Mouse (Mus musculus) frontal cortex, postnatal 14 days (tissue): ENCODE results near the gene Scnm1.
"Not testable (repeated sequence)": the region's sequence is repeated elsewhere in the genome, so short reads cannot be mapped to it uniquely, and the experiment has no call there.

Source experiments
- DNase-seq, 2 experiments: peaks; one replicate each; pipeline ENCODE4 v3.0.0; 2022; ENCODE audit warnings: low spot score in 2 of 2

The Scnm1 gene

DNA sequence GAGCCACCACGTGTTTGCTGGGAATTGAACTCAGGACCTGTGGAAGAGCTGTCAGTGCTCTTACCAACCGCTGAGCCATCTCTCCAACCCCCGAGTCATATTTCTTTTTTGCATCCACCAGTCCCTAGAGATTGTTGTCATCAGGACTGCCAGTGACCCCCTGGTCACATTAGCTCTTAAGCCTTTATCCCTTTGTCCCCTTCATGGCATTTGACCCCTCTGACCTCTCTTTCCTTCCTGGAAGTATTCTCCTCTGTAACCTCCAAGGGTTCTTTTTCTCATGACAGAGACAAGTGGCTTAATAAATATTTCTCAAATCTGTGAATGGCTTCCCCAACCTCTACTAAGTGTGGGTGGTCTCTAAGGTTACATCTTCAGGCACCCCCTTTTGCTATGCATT, 14.1 kb upstream of the Scnm1 start:
- DNase-seq, result no peak

DNA sequence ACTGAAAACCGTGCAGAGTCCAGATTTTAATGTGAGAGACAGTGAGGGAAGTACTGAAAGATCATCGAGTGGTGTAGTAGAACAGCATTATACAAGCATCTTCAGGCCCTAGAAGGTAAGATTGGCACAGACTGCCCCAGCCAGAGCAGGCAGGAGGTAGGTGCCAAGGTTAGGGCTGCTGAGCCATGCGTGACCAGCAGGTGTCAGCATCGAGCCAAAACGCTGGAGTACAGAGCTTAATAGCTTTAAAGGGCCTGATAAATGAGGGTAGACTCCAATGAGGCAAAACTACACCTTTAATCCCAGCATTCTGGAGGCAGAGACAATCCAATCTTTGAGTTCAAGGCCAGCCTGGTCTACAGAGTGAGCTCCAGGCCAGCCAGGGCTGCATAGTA, 8.8 kb upstream of the Scnm1 start:
- DNase-seq, result peak; percentile 60 to 85

GRCm38 (mm10) chr3:95141952-95142616, 8.3 kb upstream of the Scnm1 start, which contains the start of gene Tnfaip8l2:
Tnfaip8l2 (minus strand) TSS chr3:95142360.
- no peak for DNase-seq

- no peak for DNase-seq
Observed at GRCm38 (mm10) chr3:95141474-95141873, 7.7 kb upstream of the Scnm1 start.

DNA sequence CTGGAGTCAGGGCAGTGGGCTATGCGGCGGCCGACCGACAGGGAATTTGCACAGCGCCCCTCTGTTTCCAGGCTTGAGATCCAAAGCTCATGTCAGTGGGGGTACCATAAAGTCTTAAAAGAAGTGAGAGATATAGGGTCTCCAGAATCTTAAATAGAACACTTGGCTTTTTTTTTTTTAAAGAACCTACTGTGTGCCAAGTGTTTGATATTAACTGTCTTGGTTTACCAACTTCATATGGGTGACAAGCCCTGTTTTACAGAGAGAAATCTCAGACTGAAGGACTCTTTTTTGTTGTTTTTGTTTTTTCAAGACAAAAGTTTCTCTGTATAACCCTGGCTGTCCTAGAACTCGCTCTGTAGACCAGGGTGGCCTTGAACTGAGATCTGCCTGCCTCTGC, 7.0 kb upstream of the Scnm1 start:
- no peak for DNase-seq

DNA sequence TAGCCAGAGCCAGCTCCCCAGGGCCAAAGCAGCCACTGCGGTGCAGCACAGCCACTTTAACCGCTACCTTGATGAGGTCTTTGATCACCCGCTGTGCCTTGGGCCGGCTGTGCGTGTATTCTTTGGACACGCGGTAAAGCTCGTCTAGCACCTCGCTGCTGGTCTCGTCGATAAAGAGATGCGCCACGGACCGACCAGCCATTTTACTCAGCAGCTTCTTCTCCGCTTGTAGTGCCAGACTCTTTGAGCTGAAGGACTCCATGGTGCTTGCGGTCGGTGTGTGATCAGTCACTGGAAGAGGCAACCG, 6.4 kb upstream of the Scnm1 start:
- DNase-seq, result no peak

DNA sequence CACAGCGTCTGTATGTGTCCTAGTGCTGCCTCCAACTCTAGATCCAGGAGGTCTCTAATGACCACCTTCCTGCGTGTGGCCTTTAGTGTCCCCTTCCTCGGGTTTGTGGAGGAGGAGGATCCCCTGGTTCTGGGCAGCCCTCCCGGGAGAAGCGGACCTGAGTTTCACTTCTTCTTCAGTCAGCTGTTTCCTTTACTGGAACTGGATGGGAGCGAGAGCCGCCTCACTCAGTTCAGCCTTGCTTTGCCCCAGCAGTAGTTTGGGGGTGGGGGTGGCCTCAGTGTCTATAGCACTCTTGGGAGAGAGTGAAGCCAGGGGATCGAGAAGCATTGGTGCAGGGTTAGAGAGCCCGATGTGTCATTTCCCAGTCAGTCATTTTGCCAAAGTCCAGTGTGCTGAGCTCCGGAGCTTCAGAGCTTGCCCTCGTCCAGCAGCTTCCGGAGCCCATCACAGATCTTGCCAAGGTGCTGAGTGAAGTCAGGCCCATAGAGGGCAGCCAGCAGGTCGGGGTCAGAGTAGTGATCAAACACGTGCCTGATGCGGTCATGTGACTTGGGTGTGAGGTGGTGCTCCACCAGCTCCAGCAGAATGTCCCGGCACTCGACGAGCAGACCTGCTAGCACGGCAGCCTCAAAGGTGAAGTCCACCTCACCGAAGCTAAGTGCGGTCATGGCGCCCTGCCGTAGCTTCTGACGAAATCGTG, 5.9 kb upstream of the Scnm1 start:
- no peak for DNase-seq

GRCm38 (mm10) chr3:95136336-95136735, 2.5 kb upstream of the Scnm1 start:
- no peak for DNase-seq

GRCm38 (mm10) chr3:95135433-95136052, 1.7 kb upstream of the Scnm1 start:
- DNase-seq, result no peak

DNA sequence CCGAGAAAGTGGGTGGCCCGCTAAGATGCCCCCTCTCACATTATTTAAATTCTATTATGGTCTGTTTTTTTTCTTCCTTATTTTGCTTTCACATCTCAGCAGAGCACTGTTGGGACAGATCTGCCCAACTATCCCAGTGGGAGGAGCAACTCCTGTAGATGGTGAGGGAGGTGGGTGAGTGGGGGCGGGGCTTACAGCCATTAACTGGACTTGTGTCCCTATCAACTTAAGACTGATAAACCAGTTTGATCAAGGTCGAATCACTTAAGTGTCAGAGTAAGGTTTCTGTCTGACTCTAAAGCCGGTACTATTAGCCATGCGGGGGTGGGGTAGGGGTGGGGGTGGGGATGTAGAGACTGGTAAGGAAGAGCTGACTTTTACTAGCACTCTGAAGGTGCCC, 1.2 kb upstream of the Scnm1 start:
- peak in 1 of 2 experiments; percentile 34 for DNase-seq

DNA sequence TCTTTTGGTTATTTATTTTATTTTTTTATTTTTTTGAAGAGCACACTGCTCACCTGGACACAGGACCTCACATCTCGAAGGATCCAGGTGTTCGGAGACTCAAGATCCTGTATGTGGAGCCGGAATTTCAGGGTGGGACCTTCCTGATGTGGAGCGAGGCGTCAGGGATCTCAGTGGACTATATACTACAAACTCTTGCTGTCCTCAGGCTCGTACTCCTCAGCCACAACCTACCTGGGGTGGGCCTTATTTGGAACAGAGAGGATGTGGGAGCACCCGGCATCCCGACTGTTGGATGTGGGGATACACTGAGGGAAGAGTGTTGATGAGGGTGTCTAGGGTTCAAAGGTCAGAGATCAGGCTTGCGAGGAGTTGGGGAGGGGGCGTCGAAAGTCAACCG, 322 bp upstream of the Scnm1 start:
- not testable (repeated sequence) for DNase-seq

DNA sequence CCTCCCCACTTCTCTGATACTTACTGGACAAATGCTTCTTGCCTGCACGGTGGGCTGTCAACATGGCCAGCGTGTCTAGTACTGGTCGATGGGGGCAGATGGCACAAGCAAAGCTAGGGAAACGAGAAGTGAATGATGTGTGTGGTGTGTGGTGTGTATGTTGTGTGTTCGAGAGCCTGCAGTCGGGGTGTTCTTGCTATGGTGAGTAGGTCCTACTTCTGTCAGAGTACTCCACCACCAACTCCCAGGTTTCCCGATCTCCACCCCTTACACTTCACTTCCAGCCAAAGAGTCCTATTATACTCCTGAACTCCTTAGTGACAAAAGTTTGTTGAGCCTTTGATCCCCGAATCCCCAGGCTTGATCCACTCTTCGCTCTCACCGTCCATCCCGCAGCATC, 635 bp downstream of the Scnm1 start:
- no peak for DNase-seq

GRCm38 (mm10) chr3:95132389-95132788, 1.4 kb downstream of the Scnm1 start:
- DNase-seq, result not testable (repeated sequence)

DNA sequence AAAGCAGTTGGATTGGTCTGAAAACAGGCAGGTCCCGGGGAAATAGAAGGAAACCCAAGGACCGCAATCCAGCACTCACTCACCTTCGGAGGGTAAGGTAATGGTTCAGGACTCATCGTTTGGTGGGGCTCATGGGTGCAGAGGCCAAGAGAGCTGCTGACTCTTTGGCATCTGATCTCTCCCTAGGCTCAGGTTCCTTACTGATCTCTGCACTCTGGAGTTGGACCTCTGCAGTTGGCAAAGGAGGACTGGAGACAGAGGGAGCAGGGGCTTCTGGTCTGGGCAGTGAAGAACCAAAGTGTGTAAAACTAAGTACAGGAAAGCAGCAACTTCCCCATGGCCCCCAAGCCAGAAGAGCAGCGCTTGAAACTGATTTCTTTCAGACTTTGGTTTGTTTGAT, 3.7 kb downstream of the Scnm1 start:
- DNase-seq, result no peak

GRCm38 (mm10) chr3:95129226-95129651, 4.6 kb downstream of the Scnm1 start:
- DNase-seq, result no peak

DNA sequence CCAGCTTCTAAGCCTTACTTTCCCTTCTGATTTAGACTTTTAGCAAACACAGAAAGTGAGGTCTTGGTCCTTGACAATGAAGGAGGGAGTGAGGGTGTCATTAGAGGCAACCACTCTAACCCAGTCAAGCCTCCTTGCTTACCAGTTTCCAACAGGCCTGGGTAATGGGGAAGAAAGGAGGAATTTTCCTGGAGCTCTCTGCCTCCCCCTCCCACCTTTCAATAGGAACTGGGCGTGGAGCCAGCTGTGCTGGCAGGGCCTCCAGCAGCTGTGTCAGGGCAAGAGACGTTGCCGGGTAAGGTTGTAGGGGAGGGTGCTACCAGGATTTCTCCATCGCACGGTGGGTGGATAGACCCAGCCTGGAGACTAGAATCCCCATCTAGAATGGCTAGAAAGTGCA, 8.8 kb downstream of the Scnm1 start:
- no peak for DNase-seq

GRCm38 (mm10) chr3:95124246-95124645, 9.6 kb downstream of the Scnm1 start, which contains the start of gene Tmod4:
Tmod4 (plus strand) TSS chr3:95124476.
- DNase-seq, result no peak

GRCm38 (mm10) chr3:95121580-95121979, 12.2 kb downstream of the Scnm1 start:
- no peak for DNase-seq

DNA sequence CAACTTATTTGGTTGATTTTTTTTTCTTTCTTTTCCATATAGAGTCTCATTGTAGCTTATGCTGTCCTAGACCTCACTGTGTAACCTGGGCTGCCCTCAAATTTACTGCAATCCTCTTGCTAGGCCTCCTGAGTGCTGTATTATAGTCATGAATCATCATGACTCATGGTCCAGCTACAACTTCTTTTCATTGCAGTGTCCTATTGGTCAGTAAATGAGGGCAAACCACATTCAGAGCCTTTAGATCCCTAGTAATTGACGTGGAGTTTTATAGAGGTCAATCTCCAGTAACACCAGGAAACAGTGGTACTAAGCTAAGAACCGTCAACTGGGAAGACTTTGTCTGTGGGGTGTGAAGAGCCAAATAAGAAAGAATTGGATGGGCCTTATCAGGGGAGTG, 16.1 kb downstream of the Scnm1 start:
- no peak for DNase-seq

DNA sequence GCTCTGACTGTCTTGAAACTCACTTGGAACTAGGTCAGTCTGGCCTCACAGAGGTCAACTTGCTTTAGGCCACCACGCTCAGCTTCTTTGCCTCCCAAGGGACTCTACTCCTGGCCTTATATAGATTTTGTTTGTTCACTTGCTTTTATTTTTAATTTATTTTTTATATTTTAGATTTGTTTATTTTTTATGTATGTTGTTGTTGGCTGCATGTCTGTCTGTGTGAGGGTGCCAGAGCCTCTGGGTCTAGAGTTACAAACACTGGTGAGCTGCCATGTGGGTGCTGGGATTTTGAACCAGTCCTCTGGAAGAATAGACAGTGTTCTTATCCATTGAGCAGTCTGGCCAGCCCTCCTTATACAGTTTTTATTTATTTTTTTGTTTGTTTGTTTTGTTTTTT, 21.1 kb downstream of the Scnm1 start:
- no peak for DNase-seq

DNA sequence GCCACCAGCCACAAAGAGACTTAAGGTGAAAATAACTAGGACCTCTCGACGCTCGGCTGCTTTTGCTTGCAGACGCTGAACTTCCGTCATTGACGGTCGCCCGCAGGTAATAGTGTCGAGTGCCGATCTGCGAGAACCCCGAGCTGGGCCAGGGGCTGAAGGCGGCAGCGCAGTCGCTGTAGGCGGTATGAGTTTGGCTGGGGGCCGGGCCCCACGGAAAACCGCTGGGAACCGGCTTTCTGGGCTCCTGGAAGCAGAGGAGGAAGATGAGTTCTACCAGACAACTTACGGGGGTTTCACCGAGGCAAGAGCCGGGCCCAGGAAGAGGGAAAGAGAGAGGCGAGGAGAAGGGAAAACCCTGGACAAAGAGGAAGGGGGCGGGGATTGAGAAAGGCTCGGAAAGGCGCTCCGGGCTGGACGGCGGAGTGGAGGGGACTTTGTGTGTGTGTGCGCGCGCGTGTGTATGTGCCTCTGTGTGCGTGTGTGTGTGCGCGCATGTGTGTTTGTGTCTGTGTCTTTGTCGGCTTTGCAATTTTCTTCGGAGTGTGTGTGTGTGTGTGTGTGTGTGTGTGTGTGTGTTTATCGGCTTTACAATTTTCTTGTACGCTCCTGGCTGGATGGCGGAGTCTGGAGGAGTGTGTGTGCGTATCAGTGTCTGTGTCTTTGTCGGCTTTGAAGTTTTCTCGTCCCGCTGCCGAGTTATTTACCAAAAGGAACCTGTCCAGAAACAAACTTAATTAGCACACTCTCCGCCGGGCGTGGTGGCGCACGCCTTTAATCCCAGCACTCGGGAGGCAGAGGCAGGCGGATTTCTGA, 22.7 kb downstream of the Scnm1 start, which contains the start of gene Vps72:
Gene Vps72 (plus strand): TSS at position 112 of the 816 bp plus-strand sequence.
- DNase-seq, result peak; percentile 83 to 87

GRCm38 (mm10) chr3:95107898-95108297, 25.9 kb downstream of the Scnm1 start:
- DNase-seq, result no peak
